In the genomic region with DNA sequence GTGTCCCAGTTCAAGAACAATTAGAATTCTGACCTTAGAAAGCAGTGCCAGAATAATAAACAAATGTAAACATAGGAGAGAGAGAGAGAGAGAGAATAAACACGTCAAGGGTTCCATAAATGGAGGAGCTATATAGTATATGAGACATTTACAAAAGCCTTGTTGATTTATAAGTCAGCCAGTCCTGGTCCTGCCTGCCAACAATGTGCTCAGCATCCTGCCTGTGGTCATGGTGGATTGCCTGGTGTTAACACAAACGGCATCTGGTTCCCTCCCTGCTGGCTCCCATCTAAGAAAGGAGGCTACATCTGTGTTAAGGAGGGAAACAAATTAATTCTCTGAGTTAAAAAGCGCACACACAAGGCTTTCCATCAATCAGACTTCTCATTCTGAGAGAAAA, we compare ENCODE assay signal across 12 mouse cellular contexts.
"Had no signal": no experiment of that assay in that cellular context is flagged by ENCODE, and none has a peak within 500 bp of the region (broad histone marks: within the 10 kb centered on the region; RNA-seq: fewer than 3 reads in every experiment).

No protein-coding gene starts in this region.

- H3K4me2 ChIP-seq: limb, embryonic 12.5 days; midbrain, embryonic 12.5 days had no signal

- H3K36me3 ChIP-seq: limb, embryonic 12.5 days; midbrain, embryonic 12.5 days had no signal

- H3K4me3 ChIP-seq: limb, embryonic 12.5 days; midbrain, embryonic 12.5 days had no signal

- H3K4me1 ChIP-seq: limb, embryonic 12.5 days; midbrain, embryonic 12.5 days had no signal

- DNase-seq: kidney, adult 11 months; kidney, adult 9 months; kidney, postnatal 14 days; lung, adult 18-20 months; lung, postnatal 4 days; right cerebral cortex, postnatal 14 days; thymus, adult 18-20 months; thymus, postnatal 14 days had no signal

- H3K27ac ChIP-seq: limb, embryonic 12.5 days; liver, embryonic 14.5 days; midbrain, embryonic 12.5 days had no signal

- H3K9me3 ChIP-seq: limb, embryonic 12.5 days; midbrain, embryonic 12.5 days had no signal

- H3K27me3 ChIP-seq: limb, embryonic 12.5 days; midbrain, embryonic 12.5 days had no signal

- H3K9ac ChIP-seq: limb, embryonic 12.5 days; liver, embryonic 14.5 days; midbrain, embryonic 12.5 days had no signal

- ATAC-seq: lung, postnatal 0 days had no signal
